Mouse (Mus musculus): ENCODE measurements around the gene Hoxc10. TPM values are rescaled to one million over a fixed set of nuclear protein-coding genes. Genes with fewer than 3 reads are reported as not detected.
A peak's percentile ranks its signal among the peaks of the same experiment; 100 is the strongest.

The Hoxc10 gene
- polyA plus RNA-seq, 1 experiment from 2014 or later: not detected

DNA sequence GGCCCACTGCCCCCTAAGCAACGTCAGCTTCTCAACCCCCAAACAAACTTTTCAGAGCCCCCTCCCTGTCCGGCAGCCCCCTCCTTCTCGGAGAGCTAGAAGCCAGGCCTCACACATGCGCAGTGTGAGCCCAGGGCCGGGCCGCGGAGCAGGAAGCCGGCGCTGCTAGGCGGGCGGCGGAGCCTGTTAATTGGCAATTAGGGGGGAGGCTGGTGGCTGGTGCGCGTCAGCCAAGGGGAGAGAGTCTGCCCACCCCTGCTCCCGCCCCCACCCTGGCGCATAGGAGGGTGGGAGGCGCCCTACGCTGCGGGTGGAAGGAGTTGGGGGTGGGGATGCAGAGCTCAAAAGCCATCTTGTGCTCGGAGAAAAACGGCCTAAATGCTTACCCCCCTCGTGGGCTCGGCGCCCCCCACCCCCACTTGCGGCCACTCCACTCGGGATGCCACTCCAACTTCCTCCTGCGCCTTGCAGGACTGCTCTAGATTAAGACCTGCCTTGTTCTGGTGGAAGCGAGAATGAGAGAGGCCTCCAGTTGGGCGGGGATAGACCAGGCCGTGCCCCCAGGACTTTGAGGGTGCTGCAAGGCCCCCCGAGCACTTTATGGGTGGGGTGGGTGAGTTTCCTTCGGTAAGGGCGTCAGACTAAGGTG is 32.7 kb downstream of the Hoxc10 start:
- peaks cover 9% of the 10 kb centered on the region for H3K4me1 ChIP-seq (replicated peaks)

DNA sequence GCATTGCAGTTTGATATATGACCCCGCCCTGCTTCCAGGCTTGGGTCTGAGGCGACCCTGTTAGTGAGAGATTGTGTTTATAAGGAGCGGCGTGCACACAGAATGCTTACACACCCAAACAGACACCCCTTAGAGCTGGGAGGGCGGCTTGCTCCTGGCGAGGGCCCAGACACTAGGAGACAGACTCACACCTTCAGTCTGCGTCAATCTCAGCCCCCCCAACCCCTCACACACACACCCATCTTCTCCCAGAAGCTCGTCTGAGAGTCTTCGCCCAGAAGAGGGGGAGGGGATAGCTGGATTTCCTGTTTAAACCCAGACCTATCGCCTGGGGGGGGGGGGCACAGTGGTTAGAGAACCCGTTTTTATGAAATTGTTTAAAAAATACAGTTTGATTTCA is 33.4 kb downstream of the Hoxc10 start:
- H3K4me3 ChIP-seq: no peak overlapping the region
- no peak overlapping the region for H3K27ac ChIP-seq (replicated peaks)
- WGBS: 1% methylated on average over 11 of the region's 11 CpGs
- H3K9me3 ChIP-seq: no peaks in the 10 kb centered on the region
- no peak for ATAC-seq (ENCODE audit: low FRiP score, low read depth)
- no peak overlapping the region for H3K4me2 ChIP-seq
- peaks cover 9% of the 10 kb centered on the region for H3K4me1 ChIP-seq (replicated peaks)
- no peak overlapping the region for H3K9ac ChIP-seq
- H3K27me3 ChIP-seq: peaks cover 97% of the 10 kb centered on the region
- H3K36me3 ChIP-seq: no peaks in the 10 kb centered on the region

More for the DNA sequence above, 32.7 kb downstream of the Hoxc10 start:
- peak overlapping the region; percentile 59 for H3K4me2 ChIP-seq
- peaks cover 97% of the 10 kb centered on the region for H3K27me3 ChIP-seq
- H3K4me3 ChIP-seq: peak overlapping the region; percentile 35
- no peaks in the 10 kb centered on the region for H3K9me3 ChIP-seq
- ATAC-seq (ENCODE audit: low FRiP score, low read depth): peak; percentile 38; the same call in 1 of the 2 replicates
- no peak overlapping the region for H3K27ac ChIP-seq (replicated peaks)
- no peaks in the 10 kb centered on the region for H3K36me3 ChIP-seq
- under 1% methylated on average over 22 of the region's 33 CpGs for WGBS
- no peak overlapping the region for H3K9ac ChIP-seq

- Histone ChIP-seq H3K9me3 (no peaks in the 10 kb centered on the region), H3K9ac (no peak overlapping the region), H3K4me2 (0 out of 2 replicates have a peak overlapping the region, but pooled peaks have one; percentile 4), H3K4me3 (0 out of 2 replicates have a peak overlapping the region, but pooled peaks have one; percentile 6), H3K36me3 (no peaks in the 10 kb centered on the region), H3K27me3 (peaks cover 97% of the 10 kb centered on the region), H3K4me1 (replicated peaks) (peaks cover 9% of the 10 kb centered on the region), H3K27ac (replicated peaks) (no peak overlapping the region)
- ATAC-seq (ENCODE audit: low FRiP score, low read depth): no peak
- WGBS: 1% methylated on average over 24 of the region's 24 CpGs
Observed at GRCm38 (mm10) chr15:103000501-103000901, 33.9 kb downstream of the Hoxc10 start.

GRCm38 (mm10) chr15:103001370-103001769 is 34.8 kb downstream of the Hoxc10 start:
- 14% methylated on average over 2 of the region's 2 CpGs for WGBS
- H3K27me3 ChIP-seq: peaks cover 99% of the 10 kb centered on the region
- no peak overlapping the region for H3K9ac ChIP-seq
- no peak overlapping the region for H3K27ac ChIP-seq (replicated peaks)
- no peak for ATAC-seq (ENCODE audit: low FRiP score, low read depth)
- no peak overlapping the region for H3K4me3 ChIP-seq
- H3K9me3 ChIP-seq: no peaks in the 10 kb centered on the region
- peaks cover 9% of the 10 kb centered on the region for H3K4me1 ChIP-seq (replicated peaks)
- no peak overlapping the region for H3K4me2 ChIP-seq
- H3K36me3 ChIP-seq: no peaks in the 10 kb centered on the region

DNA sequence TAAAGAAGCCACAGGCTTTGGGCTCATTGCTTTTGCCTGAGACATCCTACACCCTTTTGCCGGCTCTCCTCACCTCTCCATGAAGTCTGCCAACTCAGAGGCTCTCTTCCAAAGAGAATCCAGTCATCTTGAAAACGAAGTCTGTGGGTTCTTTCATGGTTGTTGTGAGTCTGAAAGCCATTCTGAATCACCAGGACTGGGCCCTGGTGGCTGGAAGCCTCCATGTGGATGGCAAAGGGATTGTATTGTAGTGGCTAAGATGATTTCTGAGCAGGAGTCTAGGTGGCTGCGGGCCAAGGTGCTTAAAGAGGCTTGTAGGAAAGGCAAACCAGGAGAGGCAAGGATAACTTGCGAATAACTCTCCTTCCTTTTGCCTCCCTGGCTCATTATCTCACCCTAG is 35.6 kb downstream of the Hoxc10 start:
- Histone ChIP-seq H3K36me3 (no peaks in the 10 kb centered on the region), H3K4me2 (no peak overlapping the region), H3K4me3 (no peak overlapping the region), H3K9ac (no peak overlapping the region), H3K27ac (replicated peaks) (no peak overlapping the region), H3K4me1 (replicated peaks) (peaks cover 9% of the 10 kb centered on the region), H3K9me3 (no peaks in the 10 kb centered on the region), H3K27me3 (peaks cover 99% of the 10 kb centered on the region)
- ATAC-seq (ENCODE audit: low FRiP score, low read depth): no peak
- WGBS: 10% methylated on average over 4 of the region's 4 CpGs

GRCm38 (mm10) chr15:103002821-103003448 is 36.3 kb downstream of the Hoxc10 start:
- H3K4me1 ChIP-seq (replicated peaks): peaks cover 9% of the 10 kb centered on the region

GRCm38 (mm10) chr15:103005308-103005707 is 38.7 kb downstream of the Hoxc10 start:
- Histone ChIP-seq H3K4me1 (replicated peaks) (no peaks in the 10 kb centered on the region), H3K27me3 (peaks cover 99% of the 10 kb centered on the region)

More at GRCm38 (mm10) chr15:103002821-103003448, 36.3 kb downstream of the Hoxc10 start:
- no peaks in the 10 kb centered on the region for H3K9me3 ChIP-seq
- no peak for ATAC-seq (ENCODE audit: low FRiP score, low read depth)
- H3K9ac ChIP-seq: no peak overlapping the region
- H3K4me3 ChIP-seq: no peak overlapping the region
- peaks cover 99% of the 10 kb centered on the region for H3K27me3 ChIP-seq
- H3K27ac ChIP-seq (replicated peaks): no peak overlapping the region
- no peak overlapping the region for H3K4me2 ChIP-seq
- H3K36me3 ChIP-seq: no peaks in the 10 kb centered on the region
- 5% methylated on average over 13 of the region's 13 CpGs for WGBS

GRCm38 (mm10) chr15:103005797-103006196 is 39.2 kb downstream of the Hoxc10 start:
- H3K27me3 ChIP-seq: peaks cover 97% of the 10 kb centered on the region
- no peak for ATAC-seq (ENCODE audit: low FRiP score, low read depth)
- no peak overlapping the region for H3K27ac ChIP-seq (replicated peaks)
- H3K4me2 ChIP-seq: no peak overlapping the region
- 7% methylated on average over 5 of the region's 5 CpGs for WGBS
- no peak overlapping the region for H3K9ac ChIP-seq
- no peaks in the 10 kb centered on the region for H3K9me3 ChIP-seq
- H3K4me1 ChIP-seq (replicated peaks): no peaks in the 10 kb centered on the region
- no peaks in the 10 kb centered on the region for H3K36me3 ChIP-seq
- no peak overlapping the region for H3K4me3 ChIP-seq

More at GRCm38 (mm10) chr15:103005308-103005707, 38.7 kb downstream of the Hoxc10 start:
- Histone ChIP-seq H3K4me3 (no peak overlapping the region), H3K4me2 (no peak overlapping the region), H3K36me3 (no peaks in the 10 kb centered on the region), H3K9me3 (no peaks in the 10 kb centered on the region), H3K27ac (replicated peaks) (no peak overlapping the region), H3K9ac (no peak overlapping the region)
- 3% methylated on average over 17 of the region's 17 CpGs for WGBS
- ATAC-seq (ENCODE audit: low FRiP score, low read depth): no peak

GRCm38 (mm10) chr15:103006326-103006725 is 39.7 kb downstream of the Hoxc10 start:
- peaks cover 94% of the 10 kb centered on the region for H3K27me3 ChIP-seq
- H3K27ac ChIP-seq (replicated peaks): no peak overlapping the region
- no peak for ATAC-seq (ENCODE audit: low FRiP score, low read depth)
- no peaks in the 10 kb centered on the region for H3K36me3 ChIP-seq
- no peak overlapping the region for H3K9ac ChIP-seq
- no peak overlapping the region for H3K4me2 ChIP-seq
- H3K9me3 ChIP-seq: no peaks in the 10 kb centered on the region
- H3K4me1 ChIP-seq (replicated peaks): no peaks in the 10 kb centered on the region
- 13% methylated on average over 1 of the region's 1 CpGs for WGBS
- no peak overlapping the region for H3K4me3 ChIP-seq

DNA sequence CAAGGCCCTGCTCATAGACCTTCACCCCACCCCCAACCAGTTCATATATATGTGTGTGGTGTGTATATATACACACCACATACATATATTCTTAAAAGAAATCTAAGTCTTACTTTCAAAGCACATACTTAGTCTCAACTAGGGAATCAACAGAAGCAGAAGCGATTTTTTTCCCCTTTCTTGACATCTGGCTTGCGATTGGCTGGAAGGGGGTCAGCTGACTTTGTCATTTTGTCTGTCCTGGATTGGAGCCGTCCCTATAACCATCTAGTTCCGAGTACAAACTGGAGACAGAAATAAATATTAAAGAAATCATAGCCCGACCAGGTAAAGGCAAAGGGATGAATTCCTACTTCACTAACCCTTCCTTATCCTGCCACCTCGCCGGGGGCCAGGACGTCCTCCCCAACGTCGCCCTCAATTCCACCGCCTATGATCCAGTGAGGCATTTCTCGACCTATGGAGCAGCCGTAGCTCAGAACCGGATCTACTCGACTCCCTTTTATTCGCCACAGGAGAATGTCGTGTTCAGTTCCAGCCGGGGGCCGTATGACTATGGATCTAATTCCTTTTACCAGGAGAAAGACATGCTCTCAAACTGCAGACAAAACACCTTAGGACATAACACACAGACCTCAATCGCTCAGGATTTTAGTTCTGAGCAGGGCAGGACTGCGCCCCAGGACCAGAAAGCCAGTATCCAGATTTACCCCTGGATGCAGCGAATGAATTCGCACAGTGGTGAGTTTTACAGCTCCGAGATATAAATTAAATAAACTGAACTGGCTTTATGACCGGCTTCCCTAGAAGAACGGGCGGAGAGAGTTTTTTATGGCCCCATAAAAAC is 42.9 kb downstream of the Hoxc10 start:
- H3K9ac ChIP-seq: no peak overlapping the region
- WGBS: 1% methylated on average over 27 of the region's 27 CpGs
- peaks cover 10% of the 10 kb centered on the region for H3K4me1 ChIP-seq (replicated peaks)

DNA sequence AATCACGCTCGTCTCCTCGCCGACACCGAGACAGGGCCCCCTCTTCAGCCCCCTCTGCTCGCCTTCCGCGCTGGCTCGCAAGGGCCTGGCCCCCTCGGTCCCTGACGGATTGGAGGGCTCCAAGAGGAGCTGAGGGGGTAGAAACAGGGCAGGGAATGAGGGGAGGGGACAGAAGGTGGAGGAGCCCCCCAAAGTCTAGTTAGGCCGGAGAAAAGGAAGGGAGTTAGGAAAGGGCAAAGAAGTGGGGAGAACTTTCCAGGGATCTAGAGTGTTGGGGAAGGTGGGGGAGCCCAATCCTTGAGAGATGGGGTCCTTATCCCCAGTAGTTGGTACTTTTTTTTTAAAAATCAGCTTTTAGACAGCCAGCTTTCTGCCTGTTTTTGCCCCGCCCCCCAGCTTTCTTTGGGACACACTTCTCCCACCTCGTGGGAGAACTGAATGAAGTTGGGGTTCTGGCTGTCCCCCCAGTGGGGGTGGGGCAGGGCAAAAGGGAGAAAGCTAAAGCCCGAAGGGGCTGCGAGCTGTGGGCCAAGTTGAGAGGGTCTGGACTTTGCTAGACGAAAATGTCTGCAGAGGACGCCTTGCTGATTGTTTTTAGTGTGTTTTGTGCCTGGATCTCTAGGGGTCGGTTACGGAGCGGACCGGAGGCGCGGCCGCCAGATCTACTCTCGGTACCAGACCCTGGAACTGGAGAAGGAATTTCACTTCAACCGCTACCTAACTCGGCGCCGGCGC is 43.7 kb downstream of the Hoxc10 start:
- H3K9me3 ChIP-seq: no peaks in the 10 kb centered on the region
- no peak for ATAC-seq (ENCODE audit: low FRiP score, low read depth)
- peaks cover 10% of the 10 kb centered on the region for H3K4me1 ChIP-seq (replicated peaks)
- H3K27ac ChIP-seq (replicated peaks): peak overlapping the region; percentile 31; the same call in 1 of the 2 replicates
- peaks cover 82% of the 10 kb centered on the region for H3K27me3 ChIP-seq
- H3K4me2 ChIP-seq: peak overlapping the region; percentile 41
- WGBS: 3% methylated on average over 31 of the region's 31 CpGs
- H3K4me3 ChIP-seq: peak overlapping the region; percentile 20
- H3K36me3 ChIP-seq: no peaks in the 10 kb centered on the region
- no peak overlapping the region for H3K9ac ChIP-seq

More for the DNA sequence above, 42.9 kb downstream of the Hoxc10 start:
- Histone ChIP-seq H3K27ac (replicated peaks) (peak overlapping the region; percentile 37; the same call in 1 of the 2 replicates), H3K4me2 (peak overlapping the region; percentile 41), H3K9me3 (no peaks in the 10 kb centered on the region), H3K27me3 (peaks cover 90% of the 10 kb centered on the region), H3K36me3 (no peaks in the 10 kb centered on the region), H3K4me3 (peak overlapping the region; percentile 20)
- no peak for ATAC-seq (ENCODE audit: low FRiP score, low read depth)
